Mouse (Mus musculus) myocyte (in vitro differentiated cells): Measurements from ENCODE around the gene Mapre1.

Experiments
- E2F4 ChIP-seq: IDR thresholded peaks from one replicate; pipeline ENCODE4 v1.6.1; 2011; ENCODE audit warnings: mild to moderate bottlenecking, control low read depth, moderate library complexity; ENCODE audit not compliant: insufficient read depth
- MAX ChIP-seq: IDR thresholded peaks from one replicate; pipeline ENCODE4 v1.6.1; 2011; ENCODE audit warnings: low read depth, mild to moderate bottlenecking, control low read depth
- POLR2A ChIP-seq: IDR thresholded peaks from one replicate; pipeline ENCODE4 v1.6.1; 2011; ENCODE audit warnings: low read depth, mild to moderate bottlenecking, control low read depth, moderate library complexity; ENCODE audit not compliant: insufficient read length
- POLR2AphosphoS2 ChIP-seq: IDR thresholded peaks from one replicate; pipeline ENCODE4 v1.6.1; 2011; ENCODE audit warnings: low read depth, control low read depth; ENCODE audit not compliant: insufficient read length
- REST ChIP-seq: IDR thresholded peaks from one replicate; pipeline ENCODE4 v1.6.1; 2011; ENCODE audit warnings: mild to moderate bottlenecking, control low read depth, moderate library complexity; ENCODE audit not compliant: insufficient read depth, insufficient read length
- SRF ChIP-seq: IDR thresholded peaks from one replicate; pipeline ENCODE4 v1.6.1; 2011; ENCODE audit warnings: low read depth; ENCODE audit not compliant: control insufficient read depth, insufficient read length
- USF1 ChIP-seq: IDR thresholded peaks from one replicate; pipeline ENCODE4 v1.6.1; 2011; ENCODE audit warnings: low read depth, mild to moderate bottlenecking, control low read depth, moderate library complexity

DNA sequence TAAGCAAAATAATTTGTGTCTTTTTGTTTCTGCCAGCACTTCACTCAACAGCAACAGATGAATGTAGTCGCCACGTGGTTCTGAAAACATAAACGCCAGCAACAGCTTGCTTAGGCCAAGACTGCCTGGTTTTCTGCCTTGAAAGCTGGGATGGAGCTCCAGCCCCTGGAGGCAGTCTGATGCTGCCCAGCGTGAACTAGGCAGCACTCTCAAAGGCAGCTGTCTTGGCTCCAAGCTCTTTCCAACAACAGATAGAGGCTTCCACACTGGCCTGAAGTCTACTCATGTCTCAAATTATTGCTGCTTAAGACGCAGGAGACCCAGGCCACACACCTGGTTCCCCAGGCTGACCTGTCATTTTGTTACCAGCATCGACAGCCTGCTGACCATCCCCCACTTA, 37.7 kb upstream of the Mapre1 start:
- TF ChIP-seq POLR2A, result no peak
- no peak for TF ChIP-seq REST
- no peak for TF ChIP-seq USF1
- TF ChIP-seq POLR2AphosphoS2, result no peak
- no peak for TF ChIP-seq MAX
- no peak for TF ChIP-seq E2F4
- TF ChIP-seq SRF, result no peak
